Mouse (Mus musculus) neural tube, postnatal 0 days (tissue): Measurements from ENCODE around the gene Zfand4. TPM values are rescaled to one million over a fixed set of nuclear protein-coding genes. Genes with fewer than 3 reads are reported as not detected.

Source experiments
- polyA plus RNA-seq: library from polyadenylated mRNA; unstranded; fragments of >200 nt; fragmentation: Nextera tagmentation; extraction: Ambion mirVana; gene quantifications from 2 replicates; pipeline ENCODE4 v1.2.1, GENCODE M21; 2015

Gene Zfand4
- polyA plus RNA-seq: 5.5 and 5.8 TPM in 2 replicates

GRCm38 (mm10) chr6:116264018-116264651 lies at the start of gene Zfand4:
Gene Zfand4 (plus strand): TSS chr6:116264222.

DNA sequence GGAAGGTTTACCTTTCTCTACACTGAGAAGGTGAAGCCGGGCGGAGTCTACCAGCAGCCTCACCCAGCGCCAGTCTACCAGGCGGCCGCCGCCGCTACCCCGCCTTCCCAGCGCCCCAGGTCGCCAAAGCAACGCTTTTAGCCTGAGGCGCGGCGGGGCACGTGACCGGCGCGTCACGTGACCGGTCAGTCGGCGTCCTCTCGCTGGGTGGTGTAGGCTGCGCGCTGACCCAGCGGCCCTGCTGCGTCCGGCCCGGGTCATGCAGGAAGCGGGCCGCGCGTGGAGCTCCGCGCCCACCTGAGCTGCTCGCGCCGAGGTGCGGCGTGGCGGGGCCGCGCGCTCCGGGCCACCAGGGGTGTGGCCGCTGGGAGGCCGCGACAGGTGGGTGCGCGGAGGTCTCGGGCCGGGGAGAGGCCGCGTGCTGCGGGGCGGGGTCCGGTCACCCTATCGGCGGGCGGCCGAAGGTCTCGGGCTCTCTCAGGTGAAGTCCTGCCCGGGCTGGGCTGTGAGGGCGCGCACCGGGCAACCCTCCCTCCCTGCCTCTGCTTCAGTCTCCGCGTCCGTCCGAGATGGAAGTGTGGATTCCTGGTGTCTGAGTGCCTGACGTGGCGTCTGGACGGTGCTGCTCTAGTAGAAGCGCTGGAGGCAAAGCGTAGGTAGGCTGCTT lies 73.9 kb downstream of the Zfand4 start, which contains the start of gene March8:
Gene March8 (plus strand): TSS at position 190 of the 667 bp plus-strand sequence.

Other genes with a start within 250 kb of the Zfand4 start
- gene Tmcc1, start 70.7 kb upstream of the Zfand4 start, polyA plus RNA-seq: 13.7 and 16.3 TPM in 2 replicates
- gene Washc2, start 56.2 kb upstream of the Zfand4 start, polyA plus RNA-seq: 53.6 and 58.4 TPM in 2 replicates
- gene March8, start 73.8 kb downstream of the Zfand4 start, polyA plus RNA-seq: 38.2 and 43.9 TPM in 2 replicates
- 1.6 and 1.7 TPM in 2 replicates for gene Alox5, start 197.0 kb downstream of the Zfand4 start, polyA plus RNA-seq
- not detected in 2 replicates for gene Olfr211, start 224.9 kb downstream of the Zfand4 start, polyA plus RNA-seq
- gene Olfr212, start 242.3 kb downstream of the Zfand4 start, polyA plus RNA-seq: 0.17 TPM in 1 of 2 replicates, not detected in the other